Mouse (Mus musculus) inflammation-experienced regulatory T-cells, adult 6 months (primary cell): ENCODE results near the gene Alcam. TPM values are rescaled to one million over a fixed set of nuclear protein-coding genes. Genes with fewer than 3 reads are reported as not detected.

Experiments
- ATAC-seq: one replicate; pipeline ENCODE4 v1.8.0; 2017
- polyA plus RNA-seq, 3 experiments: library from polyadenylated mRNA; unstranded; fragments of 100-300 nt; shearing (Covaris generic); gene quantifications; one replicate each; pipeline ENCODE4 v1.2.1; 2017

The Alcam gene
- polyA plus RNA-seq, 3 experiments from 2014 or later, result 5.1 to 10.4 (median 7.9) TPM

- ATAC-seq, result no peak
These were observed 89.8 kb downstream of the Alcam start for GRCm38 (mm10) chr16:52363944-52364511.

- ATAC-seq, result no peak
These were observed 110.3 kb downstream of the Alcam start for GRCm38 (mm10) chr16:52343467-52344033.

- no peak for ATAC-seq
These were observed 111.0 kb downstream of the Alcam start for GRCm38 (mm10) chr16:52342694-52343466.

- no peak for ATAC-seq
These were observed 119.8 kb downstream of the Alcam start for GRCm38 (mm10) chr16:52334084-52334483.

GRCm38 (mm10) chr16:52333631-52334030 is 120.2 kb downstream of the Alcam start:
- ATAC-seq, result no peak

GRCm38 (mm10) chr16:52331341-52331830 is 122.5 kb downstream of the Alcam start:
- ATAC-seq, result no peak

- ATAC-seq, result peak; percentile 51
These were observed 124.5 kb downstream of the Alcam start for GRCm38 (mm10) chr16:52329420-52329819.

- ATAC-seq, result no peak
These were observed 134.6 kb downstream of the Alcam start for GRCm38 (mm10) chr16:52319229-52319628.

- ATAC-seq, result peak; percentile 88
These were observed 142.8 kb downstream of the Alcam start for GRCm38 (mm10) chr16:52311073-52311472.

- ATAC-seq, result no peak
These were observed 146.9 kb downstream of the Alcam start for GRCm38 (mm10) chr16:52307016-52307415.

GRCm38 (mm10) chr16:52303532-52303902 is 150.4 kb downstream of the Alcam start:
- no peak for ATAC-seq

- ATAC-seq, result no peak
These were observed 150.9 kb downstream of the Alcam start for GRCm38 (mm10) chr16:52302790-52303531.

- no peak for ATAC-seq
These were observed 152.1 kb downstream of the Alcam start for GRCm38 (mm10) chr16:52301730-52302129.

GRCm38 (mm10) chr16:52296376-52296775 is 157.5 kb downstream of the Alcam start:
- no peak for ATAC-seq

- ATAC-seq, result no peak
These were observed 158.3 kb downstream of the Alcam start for GRCm38 (mm10) chr16:52295535-52295934.

GRCm38 (mm10) chr16:52292440-52293048 is 161.3 kb downstream of the Alcam start:
- ATAC-seq, result peak; percentile 73

GRCm38 (mm10) chr16:52280186-52280585 is 173.7 kb downstream of the Alcam start:
- ATAC-seq, result no peak

- ATAC-seq, result no peak
These were observed 188.8 kb downstream of the Alcam start for GRCm38 (mm10) chr16:52265066-52265465.

- no peak for ATAC-seq
These were observed 190.1 kb downstream of the Alcam start for GRCm38 (mm10) chr16:52263751-52264150.

- ATAC-seq, result no peak
These were observed 191.3 kb downstream of the Alcam start for GRCm38 (mm10) chr16:52262582-52262981.

GRCm38 (mm10) chr16:52261755-52262154 is 192.1 kb downstream of the Alcam start:
- no peak for ATAC-seq

- no peak for ATAC-seq
These were observed 202.9 kb downstream of the Alcam start for GRCm38 (mm10) chr16:52250935-52251334.

- ATAC-seq, result no peak
These were observed 203.7 kb downstream of the Alcam start for GRCm38 (mm10) chr16:52250196-52250595.
